Mouse (Mus musculus) testis, adult 2 months (tissue): ENCODE data around the gene Ccdc157.

Source experiments
- CTCF ChIP-seq: fragments of 200-500 bp; IDR thresholded peaks from 2 replicates; pipeline ENCODE4 v1.5.1; 2012; ENCODE audit warnings: low read depth, mild to moderate bottlenecking, inconsistent platforms, low read length, moderate library complexity; ENCODE audit not compliant: control insufficient read depth, insufficient read depth, insufficient replicate concordance
- POLR2A ChIP-seq: fragments of 200-500 bp; IDR thresholded peaks from 2 replicates; pipeline ENCODE4 v1.6.1; 2012; ENCODE audit warnings: low read depth, mild to moderate bottlenecking, inconsistent platforms, low read length, moderate library complexity; ENCODE audit not compliant: control insufficient read depth

GRCm38 (mm10) chr11:4160758-4161480 lies 826 bp upstream of the Ccdc157 start:
- TF ChIP-seq POLR2A = no peak
- no peak for TF ChIP-seq CTCF
